Mouse (Mus musculus) left cerebral cortex, adult 18-20 months (tissue): ENCODE data around the gene Slc35e2. TPM values are rescaled to one million over a fixed set of nuclear protein-coding genes. Genes with fewer than 3 reads are reported as not detected.
"Not testable (repeated sequence)": the region's sequence is repeated elsewhere in the genome, so short reads cannot be mapped to it uniquely, and the experiment has no call there.

Source experiments
- DNase-seq, 2 experiments: peaks; one replicate each; pipeline ENCODE4 v3.0.0; 2021 to 2022; ENCODE audit warnings: low spot score in 2 of 2, mixed read lengths in 1 of 2
- total RNA-seq, 2 experiments: library from RNA; stranded (reverse); gene quantifications; 2 replicates each; pipeline ENCODE4 v1.2.3; 2021

Slc35e2 gene
- total RNA-seq, 2 experiments from 2014 or later: 47.2 to 48.9 TPM

GRCm38 (mm10) chr4:155618321-155618720 is 17.1 kb downstream of the Slc35e2 start:
- no peak for DNase-seq

GRCm38 (mm10) chr4:155624338-155625291 is 23.4 kb downstream of the Slc35e2 start, which contains the start of gene Cdk11b:
TSS of gene Cdk11b (plus strand) at chr4:155624854.
- DNase-seq: peak; percentile 96 to 97

GRCm38 (mm10) chr4:155630267-155630666 is 29.1 kb downstream of the Slc35e2 start:
- DNase-seq: no peak

DNA sequence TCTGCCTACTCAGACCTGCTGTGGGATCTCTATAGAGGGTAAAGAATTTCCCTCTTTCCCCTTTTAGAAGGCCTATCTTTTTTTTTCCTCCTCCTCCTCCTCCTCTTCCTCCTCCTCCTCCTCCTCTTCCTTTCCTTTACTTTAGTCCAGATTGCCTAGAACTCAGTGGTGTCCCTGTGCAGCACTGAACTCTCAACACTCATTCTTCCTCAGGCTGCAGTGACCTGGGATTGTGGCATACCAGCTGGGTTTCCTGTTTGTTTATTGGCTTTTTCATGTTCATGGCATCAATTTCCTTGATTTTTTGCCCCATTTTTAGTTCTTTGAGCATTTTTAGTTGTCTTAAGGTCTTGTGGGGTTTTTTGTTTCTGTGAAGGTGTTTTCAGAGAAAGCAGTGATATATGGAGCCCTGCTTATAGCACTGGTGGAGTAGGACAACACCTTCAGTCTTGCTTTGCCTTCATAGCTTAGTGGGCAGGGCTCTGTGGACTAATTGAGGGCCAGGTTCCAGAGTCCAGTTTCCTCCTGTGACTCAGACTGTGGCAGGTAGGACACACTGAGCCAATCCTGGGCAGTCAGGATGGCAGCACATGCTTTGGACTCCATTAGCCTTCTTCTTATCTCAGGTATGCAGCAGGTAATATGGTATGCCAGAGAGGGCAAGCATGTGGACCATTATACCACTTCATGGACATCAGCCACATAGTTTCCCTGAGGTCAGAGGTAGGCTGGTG is 34.7 kb downstream of the Slc35e2 start:
- no peak for DNase-seq

DNA sequence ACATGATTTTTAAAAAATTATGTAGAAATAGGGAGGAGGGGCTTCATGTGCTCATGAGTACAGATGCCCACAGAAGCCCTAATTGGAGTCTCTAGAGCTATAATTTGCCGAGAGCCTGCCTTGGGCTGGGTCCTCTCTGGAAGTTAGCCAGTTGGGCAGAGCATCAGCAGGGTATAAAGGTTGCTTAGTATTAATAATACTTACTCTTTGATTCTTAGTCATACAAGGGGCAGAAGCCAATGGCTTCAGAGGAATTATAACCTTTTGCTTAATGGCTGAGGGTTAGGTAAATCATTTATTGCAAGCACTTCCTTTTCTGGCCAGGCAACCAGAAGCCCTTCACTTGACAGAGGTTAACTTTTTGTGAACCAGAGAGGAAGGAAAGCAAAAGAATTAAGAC is 42.3 kb downstream of the Slc35e2 start:
- no peak for DNase-seq

GRCm38 (mm10) chr4:155645308-155645707 is 44.1 kb downstream of the Slc35e2 start, which contains the start of gene Gm10563:
TSS of gene Gm10563 (minus strand) at chr4:155645408.
- not testable (repeated sequence) for DNase-seq

DNA sequence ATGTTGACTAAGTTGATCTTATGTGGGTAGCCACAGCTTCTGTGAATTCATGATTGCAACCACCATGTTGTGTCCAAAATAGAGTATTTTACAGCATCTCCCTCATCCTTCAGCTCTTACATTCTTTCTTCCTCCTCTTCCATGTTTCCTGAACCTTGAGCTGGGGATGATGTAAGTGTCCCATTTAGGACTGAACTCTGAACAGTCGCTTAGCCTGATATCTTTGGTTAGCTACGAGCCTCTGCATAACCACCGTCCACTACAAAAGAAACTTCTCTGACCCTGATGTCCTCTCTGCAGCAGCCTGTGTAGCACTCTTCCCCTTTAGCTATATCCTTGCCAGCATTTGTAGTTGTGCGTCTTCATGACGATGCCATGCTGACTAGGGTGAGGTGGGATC is 44.5 kb downstream of the Slc35e2 start:
- no peak for DNase-seq

DNA sequence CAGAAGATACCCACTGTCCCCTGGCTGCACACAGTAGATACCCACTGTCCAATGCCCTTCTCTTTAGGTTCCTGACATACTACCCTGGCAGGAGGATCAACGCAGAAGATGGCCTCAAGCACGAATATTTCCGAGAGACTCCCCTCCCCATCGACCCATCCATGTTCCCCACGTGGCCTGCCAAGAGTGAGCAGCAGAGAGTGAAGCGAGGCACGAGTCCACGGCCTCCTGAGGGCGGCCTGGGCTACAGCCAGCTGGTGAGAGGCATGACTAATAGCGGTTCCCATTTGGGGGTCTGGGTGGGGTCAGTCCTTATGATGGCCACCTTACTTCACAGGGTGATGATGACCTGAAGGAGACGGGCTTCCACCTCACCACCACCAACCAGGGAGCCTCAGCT is 48.1 kb downstream of the Slc35e2 start:
- DNase-seq: no peak

GRCm38 (mm10) chr4:155651553-155652269 is 50.5 kb downstream of the Slc35e2 start:
- DNase-seq: no peak

GRCm38 (mm10) chr4:155652283-155653085 is 51.3 kb downstream of the Slc35e2 start:
- DNase-seq: no peak

- no peak for DNase-seq
Observed at GRCm38 (mm10) chr4:155653086-155653450, 51.9 kb downstream of the Slc35e2 start, which contains the start of gene Mmp23. TSS of gene Mmp23 (minus strand) at chr4:155653384.

- no peak for DNase-seq
Observed at GRCm38 (mm10) chr4:155653451-155654182, 52.4 kb downstream of the Slc35e2 start.

GRCm38 (mm10) chr4:155654183-155654455 is 52.9 kb downstream of the Slc35e2 start:
- no peak for DNase-seq

GRCm38 (mm10) chr4:155654456-155655298 is 53.5 kb downstream of the Slc35e2 start:
- DNase-seq: no peak

DNA sequence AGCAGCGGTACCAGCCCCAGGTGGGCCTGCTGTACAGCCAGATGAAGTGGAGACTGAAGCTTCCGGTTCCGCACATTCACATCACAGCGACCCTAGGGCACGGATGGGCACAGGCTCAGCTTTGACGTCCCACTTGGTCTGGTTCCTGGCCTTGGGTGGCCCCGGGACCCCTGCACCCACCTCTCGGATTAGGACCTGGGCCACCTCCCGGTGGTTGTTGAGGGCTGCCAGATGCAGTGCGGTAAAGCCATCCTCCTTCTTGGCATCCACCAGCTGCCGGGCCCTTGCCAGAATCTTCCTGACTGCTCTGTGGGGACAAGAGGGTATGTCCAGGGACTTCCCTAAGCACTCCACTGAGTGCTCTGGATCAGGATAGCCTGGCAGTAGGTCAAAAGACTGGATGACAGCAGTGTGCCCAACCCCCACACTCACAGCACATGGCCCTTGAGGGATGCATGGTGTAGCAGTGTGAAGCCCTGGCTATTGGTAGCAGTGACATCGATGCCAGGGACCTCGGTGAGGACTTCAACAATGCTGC is 55.1 kb downstream of the Slc35e2 start:
- DNase-seq: no peak

DNA sequence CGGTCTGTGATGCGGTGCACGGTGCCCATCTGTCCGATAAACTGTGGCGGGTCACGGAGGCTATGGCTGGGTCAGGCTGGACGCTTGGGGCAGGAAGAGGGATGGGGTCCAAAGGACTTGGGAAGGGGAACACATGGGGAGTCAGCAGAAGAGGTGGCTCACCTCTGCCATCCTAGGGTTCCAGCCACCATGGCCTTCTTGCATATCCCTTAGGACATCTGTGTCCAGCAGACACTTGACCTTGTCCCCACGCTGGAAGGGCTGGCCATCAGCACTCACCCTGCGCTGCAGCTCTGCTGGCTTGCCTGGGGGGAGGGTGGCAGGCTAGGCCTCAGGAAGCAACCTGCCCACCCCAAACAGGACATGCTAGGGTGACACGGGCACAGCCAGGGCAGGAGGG is 57.7 kb downstream of the Slc35e2 start:
- DNase-seq: no peak

GRCm38 (mm10) chr4:155660641-155661040 is 59.4 kb downstream of the Slc35e2 start:
- DNase-seq: no peak

DNA sequence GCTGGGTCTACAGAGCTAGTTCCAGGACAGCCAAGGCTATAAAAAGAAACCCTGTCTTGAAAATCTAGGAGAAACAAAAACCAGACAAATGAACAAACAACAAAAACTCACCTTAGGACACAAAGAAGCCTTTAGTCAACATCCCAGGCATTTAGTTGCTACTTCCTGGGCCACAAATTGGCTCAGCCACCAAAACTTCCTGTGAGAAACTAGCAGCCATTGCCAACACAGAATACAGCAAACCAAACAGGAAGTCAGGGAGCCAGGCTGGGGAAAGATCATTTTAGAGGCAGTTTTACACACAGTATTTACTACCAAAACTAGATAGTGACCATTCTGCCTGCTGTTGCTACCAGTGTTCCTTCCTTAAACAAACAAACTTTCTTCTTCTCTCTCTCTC is 65.7 kb downstream of the Slc35e2 start:
- DNase-seq: no peak
